Mouse (Mus musculus) megakaryocyte, embryonic 14.5 days (primary cell): ENCODE measurements at regions not wholly inside any gene's neighbourhood (a gene's known extent, or its start where the extent isn't known, plus 50 kb on each side); places are given as distances from the start of the nearest gene placed in this dataset.

Experiments used
- FLI1 ChIP-seq: IDR thresholded peaks from 2 replicates; pipeline ENCODE4 v1.6.1; 2012; ENCODE audit warnings: low read length, inconsistent platforms, mixed read lengths
- GATA1 ChIP-seq: IDR thresholded peaks from 3 replicates; pipeline ENCODE4 v1.6.1; 2012; ENCODE audit warnings: mixed read lengths, low read length, inconsistent platforms, borderline replicate concordance

DNA sequence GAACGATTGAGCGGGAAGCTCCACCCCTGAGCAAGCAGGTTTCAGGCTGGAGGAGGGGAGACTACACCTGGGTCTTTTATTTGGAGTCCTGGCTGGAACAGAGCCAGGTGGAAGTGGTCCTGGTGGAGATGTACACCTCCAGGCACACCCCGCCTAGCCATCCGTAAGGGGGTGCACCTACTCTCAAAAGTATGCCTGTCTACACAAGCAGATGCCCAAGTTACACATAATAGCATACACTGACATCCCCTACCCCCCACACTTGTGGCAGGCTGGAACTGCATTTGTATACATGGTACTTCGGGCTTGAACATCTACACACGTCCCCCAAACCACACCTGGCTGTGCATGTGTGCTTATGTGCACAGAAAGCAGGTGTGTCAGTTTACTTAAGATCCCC, 236.8 kb upstream of the 4930535I16Rik start:
- TF ChIP-seq GATA1 (no peak), FLI1 (no peak)
